Mouse (Mus musculus) right cerebral cortex, postnatal 14 days (tissue): ENCODE measurements at regions not wholly inside any gene's neighbourhood (a gene's known extent, or its start where the extent isn't known, plus 50 kb on each side); places are given as distances from the start of the nearest gene placed in this dataset.

Experiments
- DNase-seq: peaks from one replicate; pipeline ENCODE4 v3.0.0; 2022

DNA sequence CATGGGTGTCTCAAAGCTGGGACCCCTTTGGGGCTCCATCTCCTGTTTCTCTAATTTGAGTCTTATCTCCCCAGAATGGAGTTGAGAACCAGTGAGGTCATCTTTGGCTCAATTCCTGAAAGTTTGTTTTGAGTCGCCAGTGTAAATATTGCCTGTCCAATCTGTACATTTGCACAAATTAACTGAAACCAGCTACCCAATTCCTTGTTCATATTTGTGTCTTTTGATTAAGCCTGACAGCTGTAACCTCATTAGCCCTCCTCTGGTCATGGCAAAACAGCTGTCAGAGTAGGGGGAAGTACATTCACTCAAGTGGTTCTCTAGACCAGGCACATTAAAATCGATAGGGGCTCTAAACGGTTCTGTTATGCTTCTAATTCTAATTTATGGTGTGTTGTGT lies 177.0 kb downstream of the Rps12 start:
- no peak for DNase-seq

DNA sequence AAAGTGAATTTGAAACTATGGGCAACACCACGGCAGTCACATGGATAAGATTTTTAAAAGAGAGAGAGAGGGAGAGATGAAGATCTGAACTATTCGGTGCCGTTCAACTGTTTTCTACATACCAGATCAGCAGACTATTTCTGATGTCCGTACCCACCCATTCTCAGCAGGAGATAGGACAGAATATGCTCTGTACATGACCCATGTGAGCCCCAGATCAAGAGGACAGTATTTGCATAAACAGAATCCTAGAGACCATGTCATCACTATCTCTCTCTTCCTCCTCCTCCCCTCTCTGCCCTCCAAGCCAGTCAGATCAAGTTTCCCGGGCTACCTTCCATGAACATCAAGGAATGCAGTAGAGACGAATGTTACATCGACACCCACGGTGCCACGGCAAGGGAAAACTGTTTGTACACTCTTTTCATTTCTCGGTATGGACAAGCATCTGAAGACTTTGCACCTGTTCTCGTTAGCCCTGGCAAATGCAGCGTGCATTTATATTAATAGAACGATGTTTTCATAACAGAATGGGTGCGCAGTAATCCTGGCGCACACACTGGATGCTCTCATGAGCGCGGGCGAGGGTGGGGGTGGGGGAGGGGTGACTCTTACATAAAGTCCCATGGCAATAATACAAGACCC lies 177.7 kb downstream of the Rps12 start:
- no peak for DNase-seq

DNA sequence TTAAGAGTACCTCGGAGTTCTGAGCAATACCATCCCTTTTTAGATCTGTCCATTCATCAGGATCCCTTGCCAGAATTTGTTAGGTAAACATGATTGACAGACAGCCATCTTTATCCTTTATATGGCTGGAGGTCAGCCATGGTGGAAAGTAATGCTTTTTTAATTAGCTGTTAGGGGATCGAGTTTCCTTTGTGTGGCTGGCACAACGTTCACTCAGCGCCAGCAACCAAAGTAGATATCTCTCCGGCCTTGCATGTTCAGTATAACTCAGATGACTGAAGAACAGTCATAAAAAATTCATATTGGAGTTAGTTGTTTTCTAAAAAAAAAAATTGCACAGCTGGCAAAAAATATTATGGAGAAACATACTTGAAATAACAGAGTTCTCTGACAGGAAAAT lies 186.4 kb downstream of the Rps12 start:
- no peak for DNase-seq

DNA sequence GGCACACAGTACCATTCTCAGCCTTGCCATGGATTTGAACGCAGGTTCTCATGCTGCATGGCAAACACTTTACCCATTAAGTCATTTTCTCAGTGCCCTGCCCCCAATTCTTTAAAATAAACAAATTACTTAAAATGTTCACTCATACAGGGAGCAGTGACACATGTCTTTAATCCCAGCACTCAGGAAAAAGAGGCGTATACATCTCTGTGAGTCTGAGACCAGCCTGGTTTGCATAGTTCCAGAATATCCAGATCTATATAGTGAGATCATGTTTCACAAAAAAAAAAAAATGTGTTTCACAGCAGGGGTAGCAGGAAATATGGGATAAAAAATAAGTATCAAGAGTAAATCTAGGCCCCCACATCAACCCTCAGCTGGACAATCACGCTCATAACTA lies 191.5 kb downstream of the Rps12 start:
- no peak for DNase-seq

DNA sequence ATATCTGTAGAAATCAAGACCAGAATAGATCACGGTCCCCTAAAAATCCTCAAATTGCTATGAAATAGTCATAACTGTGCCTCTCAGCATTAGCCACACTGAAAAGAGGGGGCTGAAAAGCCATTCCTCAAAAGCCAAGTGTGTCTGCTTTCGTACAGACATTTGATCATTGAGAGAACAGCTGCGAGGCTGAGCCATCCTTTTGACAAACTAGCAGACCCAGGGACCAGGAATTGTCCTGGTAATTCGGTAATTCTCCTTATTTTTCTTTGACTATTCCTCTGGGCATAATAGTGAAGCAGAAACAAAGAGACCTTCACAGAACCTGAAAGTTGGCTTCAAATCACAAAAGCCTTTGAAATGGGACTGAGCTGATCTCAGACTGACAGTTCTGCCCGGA lies 206.8 kb downstream of the Rps12 start:
- DNase-seq: no peak

DNA sequence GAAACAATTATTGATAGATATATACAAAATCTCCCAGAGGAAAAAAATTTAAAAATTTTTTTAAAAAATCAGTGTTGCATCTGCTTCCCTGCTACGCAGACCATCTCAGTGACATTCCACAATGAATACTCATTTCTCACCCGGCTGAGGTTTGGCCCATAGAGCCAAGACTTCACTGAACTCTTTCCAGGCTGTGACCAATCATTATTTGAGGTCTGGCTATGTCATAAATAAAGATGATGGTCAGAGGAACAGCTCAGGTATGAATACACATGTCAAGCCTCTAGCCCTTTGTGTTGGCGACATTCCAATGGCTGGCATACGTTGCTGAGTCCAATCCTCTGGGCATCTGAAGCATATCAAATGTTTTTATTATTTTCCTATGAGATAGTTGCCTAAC lies 216.1 kb downstream of the Rps12 start:
- no peak for DNase-seq

DNA sequence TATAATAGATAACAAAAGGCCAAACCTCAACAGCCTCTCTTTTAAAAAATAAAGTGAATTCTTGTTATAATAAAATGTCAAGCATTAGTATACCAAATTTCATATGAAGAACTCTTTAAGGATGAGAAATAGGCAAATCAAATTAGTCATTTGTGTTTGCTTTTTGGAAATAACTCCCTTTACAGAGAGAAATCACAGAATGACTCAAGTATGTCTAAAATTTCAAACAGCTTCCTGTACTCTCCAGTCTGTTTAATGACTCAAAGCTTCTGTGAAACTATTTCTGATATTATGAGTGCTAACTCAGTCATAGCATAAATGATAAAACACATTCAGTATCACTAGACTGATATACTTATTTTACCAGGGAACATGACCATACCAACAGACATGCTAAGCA lies 217.7 kb downstream of the Rps12 start:
- DNase-seq: no peak

DNA sequence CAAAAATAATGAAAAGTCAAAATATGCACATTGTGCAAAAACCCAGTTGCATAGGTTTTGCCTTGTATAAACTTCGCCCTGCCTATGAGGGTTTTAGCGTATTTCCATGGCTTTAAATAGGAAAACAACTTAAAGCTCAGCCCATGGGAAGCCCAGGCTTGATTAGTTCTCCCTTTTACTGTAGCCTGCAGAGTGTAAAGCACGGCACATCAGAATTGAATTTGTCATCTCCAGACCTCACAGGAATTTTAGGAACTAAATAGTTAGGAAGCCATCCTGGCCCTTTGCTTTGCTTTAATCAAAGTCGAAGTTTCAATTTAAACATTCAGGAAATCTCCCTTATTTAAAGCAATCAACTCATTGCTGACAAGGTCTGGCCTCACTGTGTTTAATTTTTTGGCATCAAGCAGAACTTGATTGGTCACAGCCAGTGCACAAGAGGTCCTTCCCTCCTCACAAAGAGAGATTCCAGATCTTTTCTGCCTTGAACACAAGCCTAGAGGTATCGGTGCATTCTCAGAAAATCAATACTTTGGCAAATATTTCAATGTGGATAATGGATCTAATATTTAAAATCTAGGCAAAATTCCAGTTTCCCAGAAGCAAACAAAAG lies 211.8 kb upstream of the Eya4 start:
- no peak for DNase-seq

DNA sequence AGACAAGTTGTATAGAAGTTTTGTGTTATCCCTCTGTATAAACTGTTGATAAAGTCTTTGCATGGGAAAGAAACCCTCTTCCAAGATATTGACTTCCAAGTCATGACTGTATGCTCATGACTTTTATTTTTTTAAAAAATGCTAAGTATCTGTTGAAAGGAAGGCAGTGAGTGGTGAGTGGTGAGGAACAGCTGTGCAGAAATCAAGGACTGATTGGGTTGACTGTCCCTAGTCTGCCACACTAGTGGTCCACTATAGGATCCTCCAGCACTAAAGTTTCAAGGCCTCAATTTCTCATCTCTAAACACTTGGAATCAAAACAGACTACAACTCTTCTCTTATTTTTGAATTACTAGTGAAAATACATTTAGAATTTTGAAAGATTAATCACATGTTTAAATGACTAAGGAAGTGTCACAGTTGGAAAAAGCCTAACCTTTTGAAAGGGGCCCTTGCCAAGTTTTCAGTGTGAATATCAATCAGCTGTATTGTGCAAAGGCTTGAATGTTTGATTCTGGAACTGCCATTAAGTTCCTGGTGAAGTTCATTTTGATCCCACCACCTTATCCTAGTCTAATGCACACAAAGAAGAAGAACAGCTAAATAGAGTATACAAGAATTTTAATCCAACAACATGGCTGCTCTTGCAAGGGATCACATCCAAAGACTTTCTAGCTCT lies 209.5 kb upstream of the Eya4 start:
- no peak for DNase-seq

DNA sequence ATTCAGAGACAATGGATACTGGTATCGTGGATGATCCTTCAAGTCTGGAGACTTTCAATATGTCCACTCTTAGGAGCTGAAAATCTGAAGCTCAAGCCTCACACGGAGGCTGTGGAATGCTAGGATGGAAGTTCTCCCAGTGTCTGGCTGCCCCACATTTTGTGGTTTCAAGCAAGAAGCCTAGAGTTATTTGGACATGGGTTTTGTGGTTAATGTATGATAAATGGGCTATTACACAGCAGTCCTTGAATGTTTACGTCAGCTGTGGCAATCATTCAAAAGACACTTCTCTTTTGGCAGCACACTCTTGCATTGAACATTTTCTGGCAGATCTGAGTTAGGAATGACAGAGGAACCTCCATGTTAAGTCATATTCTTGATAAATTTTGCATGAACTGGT lies 207.2 kb upstream of the Eya4 start:
- DNase-seq: no peak

DNA sequence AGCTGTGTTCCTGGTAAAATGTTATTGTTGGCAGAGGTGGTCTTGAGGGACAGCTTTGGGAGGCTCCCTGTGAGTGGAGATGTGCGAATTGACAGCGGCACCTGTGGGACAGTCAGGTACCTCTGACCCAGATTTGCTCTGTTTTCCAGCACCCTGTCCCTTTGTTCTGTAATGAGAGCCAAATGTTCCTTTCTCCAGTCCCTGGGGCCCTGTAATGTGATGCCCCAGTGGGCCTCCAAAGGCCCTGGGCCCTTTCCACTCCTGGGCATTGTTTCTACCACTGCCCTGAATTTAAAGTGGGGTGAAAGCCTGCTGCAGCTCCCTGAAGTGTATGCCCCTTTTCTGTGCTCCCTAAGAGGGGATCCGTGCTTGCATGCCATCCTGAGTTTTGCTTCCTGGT lies 198.6 kb upstream of the Eya4 start:
- DNase-seq: no peak

DNA sequence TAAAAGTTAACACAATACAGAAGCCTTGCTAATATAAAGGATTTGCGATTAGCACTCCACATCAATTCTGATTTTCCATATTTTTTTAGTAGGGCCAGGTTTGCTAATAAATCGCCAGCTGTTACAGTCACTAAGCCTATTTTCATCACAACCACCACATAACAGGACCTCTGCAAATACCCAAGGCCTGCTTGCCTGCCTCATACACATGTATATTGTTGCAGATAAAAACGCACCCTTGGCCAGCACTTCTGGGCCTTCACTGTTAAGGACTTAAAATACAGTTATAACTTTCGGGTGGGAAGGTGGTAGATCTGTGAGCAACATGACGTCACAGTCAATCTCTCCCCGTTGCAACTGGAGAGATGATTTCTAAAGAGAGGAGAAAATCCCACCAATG lies 197.7 kb upstream of the Eya4 start:
- DNase-seq: no peak

DNA sequence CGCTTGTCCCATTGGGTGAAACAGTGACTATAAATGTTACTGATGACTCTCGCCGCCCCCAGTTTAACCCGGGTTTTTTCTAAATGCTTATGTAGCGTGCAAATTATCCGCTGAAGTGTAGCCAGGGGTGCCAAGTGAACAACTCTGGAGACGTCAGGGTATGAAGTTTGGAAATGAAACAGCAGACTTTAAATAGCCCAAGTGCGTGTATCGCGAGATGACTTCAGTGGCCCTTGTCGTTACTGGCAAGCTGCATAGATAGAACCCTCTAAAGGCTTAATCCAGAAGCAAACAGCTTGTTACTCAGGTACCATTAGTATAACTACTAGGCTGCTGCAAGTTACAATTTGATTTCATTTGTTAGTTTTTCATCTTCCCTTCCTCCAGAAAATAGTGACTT lies 192.1 kb upstream of the Eya4 start:
- DNase-seq: no peak

DNA sequence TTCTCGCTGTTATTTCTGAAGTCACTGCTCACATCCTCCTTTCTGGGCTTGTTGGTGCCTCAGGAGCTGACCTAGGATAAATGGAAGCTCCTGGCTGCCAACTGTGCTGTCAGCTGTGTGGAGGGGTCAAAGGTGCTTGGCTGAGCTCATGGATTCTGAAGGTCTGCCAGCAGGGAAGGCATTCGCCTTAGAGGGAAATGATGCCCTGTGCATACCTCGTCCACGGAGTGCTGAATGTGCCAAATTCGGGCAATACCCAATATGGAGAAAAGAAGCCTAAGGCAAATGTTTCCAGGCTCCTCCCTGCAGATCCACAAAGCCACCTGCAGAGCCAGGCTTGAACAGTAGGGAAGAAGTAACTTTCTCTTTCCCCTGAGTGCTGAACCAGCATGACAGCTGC lies 191.3 kb upstream of the Eya4 start:
- no peak for DNase-seq

DNA sequence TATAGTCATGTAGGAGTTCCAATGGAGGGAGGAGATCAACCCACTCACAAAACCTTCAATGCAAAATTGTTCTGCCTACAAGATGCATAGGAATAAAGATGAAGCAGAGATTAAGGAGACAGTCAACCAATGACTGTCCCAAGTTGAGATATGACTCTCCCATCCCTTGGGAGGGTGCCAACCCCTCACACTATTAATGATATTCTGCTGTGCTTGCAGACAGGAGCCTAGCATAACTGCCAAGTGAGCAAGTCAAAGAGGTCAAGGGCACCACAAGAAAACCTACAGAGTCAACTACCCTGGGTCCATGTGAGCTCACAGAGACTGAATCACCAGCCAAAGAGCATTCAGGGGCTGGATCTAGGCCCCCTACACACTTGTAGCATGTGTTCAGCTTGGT lies 184.1 kb upstream of the Eya4 start:
- no peak for DNase-seq

DNA sequence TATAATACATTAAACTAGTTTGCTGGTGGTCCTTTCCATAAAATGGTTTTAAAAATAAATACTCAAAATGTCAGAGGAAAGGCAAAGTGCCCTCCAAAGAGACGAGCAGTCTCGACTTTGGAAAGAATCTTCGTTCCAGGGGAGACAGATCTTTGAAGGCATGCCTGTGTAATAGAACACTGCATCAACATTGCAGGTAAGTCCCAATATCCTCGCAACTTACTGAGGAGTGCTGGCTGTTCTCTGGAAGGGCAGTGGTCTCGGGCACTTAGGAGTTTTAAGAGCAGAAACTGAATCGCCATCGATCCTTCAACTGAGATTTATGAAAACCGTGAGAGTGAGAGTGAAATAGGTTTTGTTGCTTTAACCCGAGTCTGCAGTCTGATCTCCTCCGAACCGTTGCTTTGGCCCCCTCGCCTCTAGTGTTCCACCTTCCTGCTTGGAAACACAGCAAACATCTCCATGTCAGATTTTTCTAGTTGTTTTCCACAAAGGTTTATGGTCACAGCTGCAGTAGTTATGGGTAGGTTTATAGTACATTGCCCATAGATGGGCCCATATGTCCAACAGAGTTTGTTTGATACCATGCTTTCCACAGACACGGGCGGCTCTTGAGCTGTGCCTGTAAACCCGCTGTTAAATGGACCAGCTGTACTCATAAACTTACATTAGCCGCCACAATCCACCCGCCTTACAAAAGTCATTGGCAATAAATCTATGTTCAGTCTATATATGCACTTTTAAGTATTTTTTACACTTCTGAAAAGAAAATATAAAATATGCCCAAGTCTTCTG lies 181.6 kb upstream of the Eya4 start:
- no peak for DNase-seq

DNA sequence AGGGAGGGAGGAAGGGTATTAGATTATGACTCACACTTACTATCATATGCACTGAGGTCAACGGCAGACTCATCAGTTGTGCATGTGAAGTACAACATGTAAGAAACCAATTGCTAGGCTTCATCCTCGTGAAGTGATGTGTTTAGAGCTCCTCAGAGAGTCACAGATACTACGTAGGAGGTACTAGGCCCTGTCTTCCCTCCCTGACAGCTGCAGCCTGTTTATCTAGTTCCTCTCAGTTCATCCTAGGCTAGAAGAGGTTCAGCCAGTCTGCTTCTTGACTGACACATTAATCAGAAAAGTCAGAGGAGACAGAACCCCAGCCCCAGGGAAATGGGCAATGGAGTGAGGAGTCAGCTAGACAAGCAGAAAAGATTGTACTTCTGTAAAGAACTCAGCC lies 180.1 kb upstream of the Eya4 start:
- DNase-seq: no peak

DNA sequence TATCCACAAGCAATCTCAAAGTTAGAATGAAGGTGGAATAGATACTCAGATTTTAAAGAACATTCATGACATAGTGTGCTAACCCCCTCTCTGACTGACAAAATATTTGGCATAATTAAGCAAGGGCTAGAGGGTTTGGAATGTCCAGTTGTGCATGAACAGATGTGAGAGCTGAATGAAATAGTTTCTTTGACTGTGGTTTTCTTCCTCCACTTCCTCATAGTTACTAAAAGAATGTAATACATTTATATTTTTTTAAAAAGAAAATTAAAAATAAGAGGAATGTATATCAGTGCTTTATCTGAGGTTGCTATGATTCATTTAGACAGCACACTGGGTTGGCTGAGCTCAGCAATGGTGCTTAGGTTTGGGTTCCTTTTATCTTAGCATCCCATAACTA lies 176.2 kb upstream of the Eya4 start:
- no peak for DNase-seq

DNA sequence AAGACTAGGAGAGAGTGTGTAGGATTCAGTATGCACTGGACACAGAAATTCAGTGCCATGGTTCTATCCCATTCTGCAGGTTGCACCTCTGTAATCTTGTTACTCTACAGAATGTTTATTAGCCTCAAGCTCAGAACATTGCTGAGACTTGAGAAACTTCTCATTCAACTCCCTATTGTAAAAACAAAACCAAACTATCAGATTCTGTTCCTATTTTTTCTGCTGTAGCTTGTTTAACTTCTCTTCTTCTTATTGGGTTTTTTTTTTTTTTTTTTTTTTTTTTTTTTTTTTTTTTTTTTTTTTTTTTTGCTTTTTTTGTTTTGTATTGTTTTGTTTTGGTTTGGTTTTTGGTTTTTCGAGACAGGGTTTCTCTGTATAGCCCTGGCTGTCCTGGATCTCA lies 172.1 kb upstream of the Eya4 start:
- no peak for DNase-seq

DNA sequence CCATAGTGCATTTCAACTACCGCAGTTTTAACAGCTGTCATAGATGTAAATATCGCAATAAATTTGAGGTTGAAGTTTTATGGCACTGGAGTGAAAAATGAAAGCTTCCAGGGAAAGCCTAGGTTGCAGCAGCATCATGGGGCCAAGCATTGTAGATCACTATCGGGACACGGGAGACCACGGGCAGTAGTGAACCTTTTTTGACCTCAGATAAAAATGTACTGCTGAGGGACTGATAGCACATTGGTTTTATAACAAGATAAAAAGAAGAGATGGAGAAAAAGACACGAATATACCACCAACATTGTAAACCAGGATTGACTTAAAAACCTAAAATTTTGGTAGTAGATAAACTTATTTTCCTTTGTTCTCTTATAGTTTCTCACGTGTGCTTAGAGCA lies 143.1 kb upstream of the Eya4 start:
- DNase-seq: no peak

DNA sequence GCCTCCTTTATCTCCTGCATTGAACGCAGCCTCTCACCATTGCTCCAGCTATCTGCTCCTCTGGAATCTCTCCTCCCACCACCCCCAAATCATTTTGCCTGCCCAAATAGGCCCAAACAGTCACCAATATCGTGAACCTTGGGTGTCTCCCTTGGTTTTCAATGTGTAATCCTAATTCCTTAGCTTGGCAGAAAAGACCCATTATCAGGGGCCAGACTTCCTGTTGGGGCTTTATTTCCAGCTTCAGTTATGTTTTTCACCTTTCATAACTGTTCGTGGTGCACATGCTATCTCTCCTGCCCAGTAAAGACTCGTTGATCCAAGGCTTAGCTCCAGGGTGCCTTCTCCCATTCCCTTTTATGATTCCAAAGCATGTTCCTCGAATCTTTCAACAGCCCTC lies 142.4 kb upstream of the Eya4 start:
- DNase-seq: no peak

DNA sequence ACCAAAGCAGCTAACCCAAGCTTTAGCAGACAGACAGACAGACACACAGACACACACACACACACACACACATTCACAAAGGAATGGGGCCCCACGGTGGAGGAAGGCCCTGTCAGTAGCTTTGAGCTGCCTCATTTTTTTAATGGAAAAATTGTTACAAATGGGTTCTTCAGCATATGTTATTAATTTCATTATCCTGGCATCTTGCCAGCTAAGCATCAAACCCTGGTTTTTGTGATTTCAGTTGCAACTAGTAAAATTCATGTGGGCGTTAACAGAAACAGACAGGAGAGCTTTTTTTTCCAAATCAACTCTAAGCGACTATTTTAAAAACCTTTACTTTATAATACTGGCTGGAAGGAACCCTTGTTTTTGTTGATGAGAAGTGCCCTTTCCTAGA lies 138.4 kb upstream of the Eya4 start:
- no peak for DNase-seq

DNA sequence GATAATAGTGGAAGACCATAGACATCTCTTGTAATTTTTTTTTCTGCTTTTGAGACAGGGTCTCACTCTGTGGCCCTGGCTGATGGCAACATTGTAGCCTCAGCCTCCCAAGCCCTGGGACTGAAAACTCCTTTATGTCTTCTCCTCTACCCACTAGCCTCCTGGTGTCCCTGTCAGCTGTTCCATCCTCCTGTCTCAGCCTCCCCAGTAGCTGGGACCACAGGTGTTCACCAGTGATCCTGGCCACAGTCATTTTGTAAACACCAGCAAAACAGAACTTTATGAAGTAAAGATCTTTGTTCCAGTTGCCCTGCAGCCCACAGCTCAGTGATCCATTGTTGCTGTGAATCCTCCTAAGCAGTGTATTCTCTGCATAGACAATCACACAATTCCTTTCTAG lies 129.9 kb upstream of the Eya4 start:
- no peak for DNase-seq

DNA sequence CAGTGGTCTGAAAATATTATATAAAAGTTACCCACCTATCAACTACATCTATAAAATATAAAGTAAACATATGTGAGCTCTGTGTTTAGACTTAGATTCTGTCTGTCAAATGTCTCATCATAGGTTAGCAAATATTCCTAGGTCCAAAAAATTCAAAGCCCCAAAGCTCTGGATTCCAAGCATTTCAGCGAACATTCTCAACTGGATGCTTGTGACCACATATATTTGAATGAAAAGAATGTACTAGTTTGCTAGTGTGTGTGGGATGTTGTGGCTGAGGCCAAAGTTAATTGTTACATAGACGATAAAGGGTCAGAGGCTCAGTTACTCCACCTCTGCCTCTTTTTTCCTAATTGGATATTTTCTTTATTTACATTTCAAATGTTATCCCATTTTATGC lies 128.3 kb upstream of the Eya4 start:
- DNase-seq: no peak
